Mouse (Mus musculus) brain, embryonic 14.5 days (tissue): ENCODE measurements around the gene Mnt. TPM values are rescaled to one million over a fixed set of nuclear protein-coding genes. Genes with fewer than 3 reads are reported as not detected.
A peak's percentile ranks its signal among the peaks of the same experiment; 100 is the strongest.

Experiments
- DNase-seq: peaks from one replicate; pipeline ENCODE4 v3.0.0-alpha.2; 2011; ENCODE audit warnings: low read depth
- CTCF ChIP-seq: fragments of 200-500 bp; IDR thresholded peaks from 2 replicates; pipeline ENCODE4 v1.5.1; 2012; ENCODE audit warnings: inconsistent platforms, mild to moderate bottlenecking, moderate library complexity, borderline replicate concordance; ENCODE audit not compliant: insufficient read depth, insufficient read length; ENCODE audit errors: extremely low read depth
- POLR2A ChIP-seq: fragments of 200-500 bp; IDR thresholded peaks from 2 replicates; pipeline ENCODE4 v1.6.1; 2012; ENCODE audit warnings: mild to moderate bottlenecking, inconsistent platforms, borderline replicate concordance; ENCODE audit not compliant: poor library complexity, insufficient read depth, insufficient read length, severe bottlenecking; ENCODE audit errors: extremely low read depth
- polyA plus RNA-seq: library from polyadenylated mRNA; depleted of rRNA; stranded (reverse); fragments of >200 nt; gene quantifications from 2 replicates; pipeline ENCODE4 v1.2.3, GENCODE M21; 2012

Mnt gene
- polyA plus RNA-seq, 1 experiment = 33.4 TPM

DNA sequence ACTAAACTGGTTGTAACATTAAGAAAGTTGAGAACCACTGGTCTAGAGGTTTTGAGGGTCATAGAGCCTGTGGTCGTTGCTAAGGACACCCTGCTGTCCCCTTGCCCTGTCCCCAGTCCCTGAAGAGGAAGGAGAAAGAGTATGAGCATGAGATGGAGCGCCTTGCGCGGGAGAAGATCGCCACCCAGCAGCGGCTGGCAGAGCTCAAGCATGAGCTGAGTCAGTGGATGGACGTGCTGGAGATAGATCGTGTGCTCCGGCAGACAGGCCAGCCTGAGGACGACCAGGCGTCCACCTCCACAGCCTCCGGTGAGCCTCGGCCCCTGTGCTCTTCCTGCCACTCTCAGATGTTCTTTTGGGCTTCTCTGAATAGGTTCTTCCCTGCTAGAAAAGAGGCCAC is 11.3 kb downstream of the Mnt start:
- no peak for DNase-seq
- no peak for TF ChIP-seq CTCF
- TF ChIP-seq POLR2A = no peak

DNA sequence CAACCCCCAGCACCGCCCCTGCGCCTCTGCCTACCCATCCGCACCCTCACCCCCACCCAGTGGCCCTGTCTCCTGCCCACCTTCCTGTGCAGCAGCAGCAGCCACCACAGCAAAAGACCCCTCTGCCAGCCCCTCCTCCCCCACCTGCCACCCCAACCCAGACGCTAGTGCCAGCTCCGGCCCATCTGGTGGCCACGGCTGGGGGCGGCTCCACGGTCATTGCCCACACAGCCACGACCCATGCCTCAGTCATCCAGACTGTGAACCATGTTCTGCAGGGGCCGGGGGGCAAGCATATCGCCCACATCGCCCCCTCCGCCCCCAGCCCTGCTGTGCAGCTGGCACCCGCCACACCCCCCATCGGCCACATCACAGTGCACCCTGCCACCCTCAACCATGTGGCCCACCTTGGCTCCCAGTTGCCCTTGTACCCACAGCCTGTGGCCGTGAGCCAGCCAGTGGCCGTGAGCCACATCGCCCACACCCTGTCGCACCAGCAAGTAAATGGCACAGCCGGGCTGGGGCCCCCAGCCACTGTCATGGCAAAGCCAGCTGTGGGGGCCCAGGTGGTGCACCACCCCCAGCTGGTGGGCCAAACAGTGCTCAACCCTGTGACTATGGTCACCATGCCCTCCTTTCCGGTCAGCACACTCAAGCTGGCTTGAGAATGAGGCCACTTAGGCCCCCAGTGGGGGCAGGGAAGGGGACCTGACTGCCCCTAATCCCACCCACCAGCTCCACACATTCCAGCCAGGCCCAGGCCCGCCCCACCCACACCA is 12.1 kb downstream of the Mnt start:
- no peak for DNase-seq
- TF ChIP-seq POLR2A = no peak
- TF ChIP-seq CTCF = no peak

DNA sequence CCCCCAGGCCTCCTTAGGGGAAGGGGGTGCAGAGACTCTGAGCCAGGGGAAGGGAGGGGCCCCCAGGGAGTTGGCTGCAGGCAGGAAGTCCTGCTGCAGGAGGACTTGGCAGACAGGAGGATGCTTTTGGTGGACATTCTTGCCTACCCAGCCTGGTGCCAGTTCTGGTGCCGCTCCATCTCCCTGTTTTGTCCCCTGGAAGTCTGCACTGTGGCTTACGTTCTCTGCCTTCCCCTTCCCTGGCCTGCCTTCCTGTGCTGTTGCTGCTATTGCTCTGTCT is 12.7 kb downstream of the Mnt start:
- no peak for DNase-seq
- no peak for TF ChIP-seq POLR2A

DNA sequence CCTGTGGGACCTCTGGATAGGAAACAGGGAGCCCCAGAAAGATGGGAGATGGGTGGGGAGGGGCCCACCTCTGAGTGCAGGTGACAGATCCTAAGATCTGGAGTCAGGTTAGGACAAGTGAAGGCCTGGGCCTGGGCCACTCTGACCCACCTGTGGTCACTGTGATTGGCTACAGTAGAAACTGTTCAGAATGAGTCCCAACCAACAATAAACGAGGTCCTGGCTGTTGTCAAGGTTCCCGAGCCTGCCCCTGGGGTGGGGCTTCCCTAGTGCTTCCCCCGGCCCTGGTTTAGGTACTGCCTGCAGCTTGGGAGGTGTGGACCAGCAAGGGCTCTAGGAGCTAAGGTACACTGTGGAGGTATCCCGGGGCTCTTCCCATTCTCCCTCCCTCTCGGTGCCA is 13.0 kb downstream of the Mnt start:
- no peak for DNase-seq
- TF ChIP-seq CTCF = no peak
- TF ChIP-seq POLR2A = no peak

DNA sequence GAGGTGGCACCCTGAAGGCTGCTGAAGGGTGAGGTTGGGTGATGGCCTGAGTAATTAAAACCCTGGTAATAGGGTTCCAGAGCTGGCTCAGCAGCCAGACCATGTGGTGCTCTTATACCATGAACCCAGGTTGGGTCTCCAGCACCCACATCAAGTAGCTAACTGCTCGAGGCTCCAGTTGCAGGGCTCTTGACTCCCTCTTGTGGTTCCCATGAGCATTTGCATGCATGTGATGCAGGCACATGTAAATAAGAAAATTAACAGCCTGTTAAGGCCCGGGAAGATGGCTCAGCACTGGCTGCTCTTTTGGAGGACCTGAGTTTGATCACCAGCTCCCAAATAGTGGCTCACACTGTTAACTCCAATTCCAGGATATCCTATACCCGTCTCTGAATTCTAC is 15.1 kb downstream of the Mnt start:
- TF ChIP-seq POLR2A (no peak), CTCF (peak; percentile 48; the same call in 1 of the 2 replicates)
- no peak for DNase-seq

DNA sequence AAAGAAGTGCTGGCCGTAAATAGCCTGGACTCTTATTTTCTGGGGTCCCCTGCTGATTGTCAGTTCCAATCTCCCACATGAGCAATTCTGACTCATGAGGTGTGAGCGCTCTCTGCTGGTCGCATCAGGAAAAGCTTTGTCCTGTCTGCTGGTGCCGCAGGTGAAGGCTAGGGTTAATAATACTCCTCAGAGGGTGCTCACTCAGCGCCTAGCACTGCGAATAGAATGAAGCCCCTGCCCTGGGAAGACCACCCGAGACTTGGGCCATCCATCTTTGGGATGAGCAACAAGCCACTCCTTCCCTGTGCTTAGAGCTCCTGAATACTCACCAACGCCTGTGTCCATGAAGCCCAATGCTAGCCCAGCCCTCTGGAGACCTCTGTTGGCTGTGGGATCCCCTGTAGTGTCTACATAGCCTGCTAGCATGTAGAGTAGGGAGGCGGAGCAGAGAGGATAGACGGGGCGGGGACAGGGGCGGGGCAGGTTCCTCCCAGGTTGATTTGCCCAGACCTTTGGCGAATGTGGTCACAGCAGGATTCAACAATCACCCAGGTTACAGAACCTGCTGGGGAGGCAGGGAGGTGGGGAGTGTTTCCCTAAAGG is 17.3 kb downstream of the Mnt start:
- peak; percentile 80 for DNase-seq
- TF ChIP-seq POLR2A (no peak), CTCF (peak; percentile 90)

DNA sequence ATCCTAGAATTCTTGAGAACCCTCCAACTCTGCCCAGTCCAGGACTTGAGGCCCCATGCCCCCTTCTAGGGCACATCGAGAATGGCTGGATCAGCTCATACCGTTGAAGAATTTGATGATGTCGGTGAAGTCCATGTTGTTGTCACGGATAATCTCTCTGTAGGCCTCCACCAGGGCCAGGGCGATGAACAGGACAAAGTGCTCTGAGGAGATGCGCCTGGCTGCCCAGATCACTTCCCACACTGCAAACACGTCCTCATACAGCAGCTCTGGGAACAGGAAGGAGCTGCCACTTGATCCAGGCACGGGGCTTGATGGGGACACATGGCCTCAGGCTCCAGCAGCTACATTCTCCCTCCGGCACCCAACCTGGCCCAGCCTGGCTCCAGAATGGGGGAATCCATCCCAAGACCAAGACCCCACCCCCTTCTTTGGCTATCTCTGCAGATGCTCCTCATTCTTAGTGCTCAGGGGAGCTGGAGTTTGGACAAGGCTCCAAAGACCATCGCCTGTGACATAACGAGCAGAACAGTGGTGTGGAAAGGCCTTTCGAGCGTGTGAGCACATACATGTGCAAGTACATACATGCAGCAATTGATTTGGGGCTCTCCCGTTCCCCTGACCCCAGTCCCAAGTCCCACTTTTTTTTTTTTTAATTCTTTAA is 20.4 kb downstream of the Mnt start:
- TF ChIP-seq POLR2A (no peak), CTCF (no peak)
- DNase-seq = no peak

DNA sequence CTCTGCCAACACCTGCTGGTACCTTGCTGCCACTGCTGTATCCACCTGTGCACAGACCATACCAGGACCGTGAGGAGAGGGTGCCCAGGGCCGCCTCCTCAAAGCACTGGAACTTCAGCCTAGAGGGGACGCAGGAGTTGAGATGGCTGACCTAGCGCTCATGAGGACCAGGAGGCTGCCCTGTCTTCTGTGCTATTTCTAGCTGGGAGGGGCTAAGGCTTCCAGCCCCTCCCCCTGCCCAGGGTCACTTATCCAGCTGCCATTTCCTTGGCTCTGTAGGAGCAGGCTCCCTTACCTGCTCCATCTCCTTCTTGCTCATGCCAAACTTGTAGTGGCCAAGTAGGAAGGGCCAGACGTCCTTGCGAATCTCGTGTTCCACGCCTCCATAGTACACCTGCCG is 27.0 kb downstream of the Mnt start:
- TF ChIP-seq CTCF = no peak
- TF ChIP-seq POLR2A = no peak
- DNase-seq = no peak

DNA sequence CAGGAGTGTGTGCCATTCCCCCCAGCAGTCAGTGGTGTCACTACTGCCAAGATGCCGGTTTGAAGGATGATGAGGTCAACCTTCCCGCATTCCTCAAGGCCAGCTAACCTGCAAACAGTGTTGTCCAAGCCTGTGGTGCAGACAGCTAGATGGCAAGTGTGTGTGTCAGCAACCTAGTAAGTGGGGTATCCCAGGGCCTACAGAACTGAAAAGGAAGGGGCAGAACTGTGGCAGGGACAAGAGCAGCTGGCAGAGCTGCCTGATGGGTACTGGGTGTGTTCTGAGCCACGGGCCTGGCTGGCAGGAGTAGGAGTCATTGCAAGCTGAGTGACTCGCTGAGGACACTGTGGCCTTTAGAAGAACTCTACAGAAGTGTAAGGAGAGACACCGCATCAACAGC is 31.4 kb downstream of the Mnt start:
- no peak for DNase-seq
- no peak for TF ChIP-seq CTCF
- no peak for TF ChIP-seq POLR2A

DNA sequence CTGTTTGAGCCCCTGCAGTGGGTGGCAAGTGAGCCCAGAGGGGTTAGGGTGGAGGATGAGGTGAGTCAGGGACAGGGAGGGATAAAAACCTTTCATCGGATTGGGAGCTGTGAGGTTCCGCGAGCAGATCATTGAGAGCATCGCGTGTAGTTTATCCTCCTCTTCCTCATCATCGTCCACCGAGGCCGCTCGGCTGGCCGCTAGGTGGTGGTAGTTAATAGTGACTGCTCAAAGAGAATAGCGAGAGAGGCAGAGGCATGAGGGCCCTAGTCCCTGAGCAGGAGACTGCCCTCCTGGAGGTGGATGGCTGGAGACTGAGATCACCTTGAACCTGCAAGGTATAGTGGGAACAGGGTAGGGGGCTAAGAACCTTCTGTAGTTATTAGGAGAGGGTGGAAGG is 32.8 kb downstream of the Mnt start:
- TF ChIP-seq CTCF (peak; percentile 66), POLR2A (no peak)
- DNase-seq = peak; percentile 40

DNA sequence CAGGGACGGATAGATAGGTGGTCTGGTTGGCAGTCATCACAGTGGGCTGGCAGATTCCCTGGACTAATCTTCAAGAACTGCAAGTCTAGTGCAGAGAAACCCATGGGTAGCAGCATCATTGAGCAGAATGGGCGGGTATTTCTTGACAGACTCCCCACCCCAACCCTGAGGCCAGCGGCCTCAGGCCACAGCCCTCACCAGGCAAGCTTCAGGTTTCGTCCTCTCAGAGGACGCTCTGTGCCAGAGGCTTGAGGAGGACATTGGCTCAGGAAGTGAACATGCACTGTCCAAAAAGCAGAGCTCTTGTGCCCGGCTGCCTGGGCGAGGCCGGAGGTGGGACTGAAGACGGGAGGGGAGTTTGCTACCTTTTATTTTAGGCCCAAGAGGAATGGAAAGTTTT is 33.7 kb downstream of the Mnt start:
- TF ChIP-seq POLR2A = no peak
- no peak for DNase-seq

DNA sequence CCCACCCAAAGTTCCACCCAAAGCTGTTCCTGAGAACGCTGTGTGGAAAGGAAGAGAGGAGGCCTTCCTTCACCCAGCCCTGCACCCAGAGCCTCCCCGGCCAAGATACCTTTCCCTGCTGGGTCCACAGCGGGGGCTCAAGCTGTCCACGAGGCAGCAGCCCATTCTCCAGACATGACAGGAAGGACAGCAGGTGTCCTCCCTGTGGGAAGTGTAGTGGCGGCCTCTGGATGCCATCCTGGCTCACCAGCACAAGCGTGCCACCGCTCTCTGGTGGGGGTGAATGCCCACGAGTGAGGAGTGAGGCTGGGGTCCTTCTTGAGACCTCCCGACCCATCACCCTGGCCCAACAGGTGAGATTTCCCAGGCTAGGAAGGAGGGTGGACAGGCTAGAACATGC is 34.5 kb downstream of the Mnt start:
- TF ChIP-seq CTCF (no peak), POLR2A (no peak)
- no peak for DNase-seq
